Mouse (Mus musculus) G1E (cell line): ENCODE measurements around the gene Runx1. TPM values are rescaled to one million over a fixed set of nuclear protein-coding genes. Genes with fewer than 3 reads are reported as not detected.

ENCODE experiments used
- ATAC-seq: 2 replicates; pipeline ENCODE4 v1.8.0; 2016; ENCODE audit warnings: mild to moderate bottlenecking; ENCODE audit not compliant: insufficient number of reproducible peaks, poor library complexity, low FRiP score, severe bottlenecking; ENCODE audit errors: extremely low read depth
- DNase-seq: peaks from one replicate; pipeline ENCODE4 v3.0.0; 2012; ENCODE audit warnings: low spot score
- H3K27me3 ChIP-seq: 2 replicates; pipeline ENCODE4 v1.6.1; 2012; ENCODE audit warnings: mild to moderate bottlenecking, low read length, inconsistent platforms; ENCODE audit not compliant: insufficient read depth
- H3K36me3 ChIP-seq: replicated peaks from 2 replicates; pipeline ENCODE3; 2012; ENCODE audit warnings: mild to moderate bottlenecking, inconsistent platforms
- H3K4me1 ChIP-seq: 2 replicates; pipeline ENCODE4 v1.6.1; 2012; ENCODE audit warnings: low read depth, low read length, inconsistent platforms, mixed read lengths; ENCODE audit not compliant: insufficient read depth
- H3K4me3 ChIP-seq: 2 replicates; pipeline ENCODE4 v1.5.1; 2012; ENCODE audit warnings: low read depth, mild to moderate bottlenecking, inconsistent platforms, low read length, moderate library complexity, mixed read lengths
- H3K9me3 ChIP-seq: replicated peaks from 2 replicates; pipeline ENCODE4 v1.6.1; 2012; ENCODE audit warnings: inconsistent platforms
- CTCF ChIP-seq: IDR thresholded peaks from 2 replicates; pipeline ENCODE4 v1.5.1; 2012; ENCODE audit warnings: low read depth, low read length, inconsistent platforms, mixed read lengths
- GATA1 ChIP-seq: IDR thresholded peaks from 2 replicates; pipeline ENCODE4 v1.6.1; 2012; ENCODE audit warnings: borderline replicate concordance, low read length, inconsistent platforms, mixed read lengths
- GATA2 ChIP-seq: IDR thresholded peaks from 2 replicates; pipeline ENCODE4 v1.6.1; 2012; ENCODE audit warnings: low read depth, low read length, inconsistent platforms, borderline replicate concordance
- POLR2AphosphoS5 ChIP-seq: IDR thresholded peaks from 2 replicates; pipeline ENCODE4 v1.6.1; 2012; ENCODE audit warnings: low read depth, low read length, inconsistent platforms; ENCODE audit not compliant: insufficient replicate concordance
- TAL1 ChIP-seq: conservative IDR thresholded peaks from 2 replicates; pipeline ENCODE4 v1.6.1; 2012; ENCODE audit warnings: low read depth, low read length, inconsistent platforms, mixed read lengths
- polyA plus RNA-seq: library from polyadenylated mRNA; stranded (reverse); fragments of >175 nt; gene quantifications from 2 replicates; pipeline ENCODE4 v1.2.3, GENCODE M21; 2012
- total RNA-seq, 2 experiments: library from RNA; stranded (forward) in 1 of 2; stranded (reverse) in 1 of 2; fragments of 200-1000 nt in 1 of 2; fragments of >200 nt in 1 of 2; fragmentation: Nextera tagmentation in 1 of 2; gene quantifications; 2 replicates each; pipeline ENCODE4 v1.2.3; 2014 to 2017

The Runx1 gene
- total and polyA plus RNA-seq, 3 experiments: 36.1 to 213 (median 158) TPM

GRCm38 (mm10) chr16:92753139-92753538 lies 72.8 kb downstream of the Runx1 start:
- no peak for ATAC-seq
- Histone ChIP-seq H3K4me3 (no peak overlapping the region), H3K4me1 (peaks cover 72% of the 10 kb centered on the region), H3K27me3 (no peaks in the 10 kb centered on the region), H3K9me3 (no peaks in the 10 kb centered on the region), H3K36me3 (peaks cover 85% of the 10 kb centered on the region)
- TF ChIP-seq GATA1 (no peak), POLR2AphosphoS5 (no peak), GATA2 (no peak)
- no peak for DNase-seq

DNA sequence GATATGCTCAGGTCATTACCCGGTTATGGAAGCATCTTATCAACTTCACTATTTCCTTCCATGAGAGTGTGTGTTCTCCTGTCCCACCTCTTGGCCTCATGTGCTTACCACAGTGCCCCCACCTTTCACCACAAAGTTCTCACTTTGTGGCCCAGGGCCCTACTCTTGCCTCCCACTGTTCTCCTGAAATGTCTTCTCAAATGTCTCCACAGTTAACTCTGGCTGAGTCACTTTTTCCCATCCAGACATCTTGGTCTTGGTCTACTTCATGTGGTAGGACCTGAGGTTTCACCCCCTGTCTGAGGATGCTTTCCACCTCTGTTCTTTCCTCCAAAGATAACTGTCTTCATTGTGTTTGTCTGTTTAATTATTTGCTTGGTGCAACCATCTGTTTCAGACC lies 77.7 kb downstream of the Runx1 start:
- Histone ChIP-seq H3K9me3 (no peaks in the 10 kb centered on the region), H3K4me1 (peaks cover 63% of the 10 kb centered on the region), H3K36me3 (peaks cover 85% of the 10 kb centered on the region), H3K27me3 (no peaks in the 10 kb centered on the region), H3K4me3 (no peak overlapping the region)
- DNase-seq: no peak
- no peak for ATAC-seq
- no peak for TF ChIP-seq TAL1
- TF ChIP-seq GATA1: no peak
- no peak for TF ChIP-seq POLR2AphosphoS5
- no peak for TF ChIP-seq GATA2
- TF ChIP-seq CTCF: no peak

- TF ChIP-seq POLR2AphosphoS5 (no peak), GATA1 (no peak), TAL1 (no peak), CTCF (no peak), GATA2 (no peak)
- H3K27me3 ChIP-seq: no peaks in the 10 kb centered on the region
- no peak for DNase-seq
- H3K4me1 ChIP-seq: peaks cover 56% of the 10 kb centered on the region
- ATAC-seq: no peak
- peaks cover 83% of the 10 kb centered on the region for H3K36me3 ChIP-seq
- H3K9me3 ChIP-seq: no peaks in the 10 kb centered on the region
- H3K4me3 ChIP-seq: no peak overlapping the region
These were observed 78.9 kb downstream of the Runx1 start for GRCm38 (mm10) chr16:92747062-92747461.

DNA sequence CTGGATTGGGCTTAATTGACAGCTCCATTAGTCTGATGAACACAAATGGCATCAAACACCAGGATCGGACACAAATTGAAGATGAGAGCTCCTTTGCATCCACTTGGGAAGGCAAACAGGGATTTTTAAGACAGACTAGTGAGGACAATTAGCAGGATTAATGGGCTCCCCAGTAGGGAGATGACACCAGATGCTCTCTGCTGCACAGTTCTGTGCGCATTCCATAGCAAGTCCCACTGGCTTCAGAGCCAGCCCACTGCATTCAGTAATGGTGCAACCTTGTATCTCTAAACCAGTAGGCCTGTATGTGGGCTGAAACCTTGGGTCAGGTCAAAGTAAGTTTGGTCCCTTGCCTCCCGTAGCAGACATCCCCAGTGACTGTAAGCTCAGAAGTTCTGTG lies 80.7 kb downstream of the Runx1 start:
- Histone ChIP-seq H3K4me1 (peaks cover 62% of the 10 kb centered on the region), H3K9me3 (no peaks in the 10 kb centered on the region), H3K36me3 (peaks cover 84% of the 10 kb centered on the region), H3K4me3 (no peak overlapping the region), H3K27me3 (no peaks in the 10 kb centered on the region)
- ATAC-seq (no peak), DNase-seq (no peak)
- no peak for TF ChIP-seq POLR2AphosphoS5
- TF ChIP-seq TAL1: no peak
- no peak for TF ChIP-seq CTCF

DNA sequence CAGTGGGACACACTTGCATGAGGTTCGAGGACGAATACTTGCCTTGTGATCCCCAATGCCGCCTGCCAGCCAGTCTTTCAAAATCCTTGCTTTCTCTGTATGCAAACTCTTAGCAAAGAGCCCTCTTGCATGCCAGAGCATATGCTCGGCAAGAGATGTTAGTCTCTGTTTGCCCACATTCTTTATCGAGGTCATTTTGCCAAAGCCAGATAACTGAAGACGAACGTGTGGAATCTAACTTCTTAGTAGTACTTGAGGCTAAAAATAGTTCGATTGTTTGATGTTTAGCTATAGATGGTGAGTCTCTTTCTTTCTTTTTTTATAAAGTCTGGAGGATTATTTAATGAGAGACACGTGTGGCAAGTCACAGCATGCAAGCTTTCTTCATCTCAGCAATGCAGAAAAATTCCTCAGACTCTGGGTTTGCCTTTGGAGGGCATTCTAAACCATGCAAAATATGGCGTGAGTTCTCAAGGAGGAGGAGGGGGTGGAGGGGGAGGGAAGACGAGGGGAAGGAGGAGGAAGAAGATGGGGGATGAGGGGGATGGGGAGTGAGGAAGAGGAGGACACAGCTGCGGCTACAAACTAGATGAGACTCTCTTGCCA lies 81.7 kb downstream of the Runx1 start:
- no peak for TF ChIP-seq POLR2AphosphoS5
- no peak for TF ChIP-seq TAL1
- H3K4me1 ChIP-seq: peaks cover 55% of the 10 kb centered on the region

DNA sequence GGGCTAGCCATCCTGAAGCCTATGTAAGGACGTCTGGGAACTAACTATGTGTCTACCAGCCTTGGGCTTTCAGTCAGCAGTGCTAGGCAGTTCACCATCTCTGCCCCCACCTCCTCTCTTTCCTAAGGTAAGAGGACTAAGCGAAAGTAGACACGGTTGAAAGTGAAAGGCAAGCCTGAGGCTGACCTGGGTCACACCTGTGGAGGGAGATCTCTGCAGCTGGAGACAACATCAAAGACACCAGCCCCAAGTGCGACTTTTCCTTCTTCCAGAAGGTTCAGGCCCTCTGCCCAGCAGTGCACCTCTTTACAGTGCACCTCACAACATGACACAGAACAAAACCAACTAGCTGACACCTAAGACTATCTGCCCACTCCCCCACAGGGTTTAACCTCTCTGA lies 82.2 kb downstream of the Runx1 start:
- no peaks in the 10 kb centered on the region for H3K9me3 ChIP-seq
- no peaks in the 10 kb centered on the region for H3K27me3 ChIP-seq
- peaks cover 54% of the 10 kb centered on the region for H3K4me1 ChIP-seq
- TF ChIP-seq GATA2 (no peak), GATA1 (no peak), TAL1 (no peak), POLR2AphosphoS5 (no peak), CTCF (no peak)
- no peak overlapping the region for H3K4me3 ChIP-seq
- no peak for DNase-seq
- ATAC-seq: no peak
- H3K36me3 ChIP-seq: peaks cover 82% of the 10 kb centered on the region

More for the DNA sequence above, 81.7 kb downstream of the Runx1 start:
- Histone ChIP-seq H3K27me3 (no peaks in the 10 kb centered on the region), H3K9me3 (no peaks in the 10 kb centered on the region), H3K4me3 (no peak overlapping the region), H3K36me3 (peaks cover 82% of the 10 kb centered on the region)
- DNase-seq (no peak), ATAC-seq (no peak)

DNA sequence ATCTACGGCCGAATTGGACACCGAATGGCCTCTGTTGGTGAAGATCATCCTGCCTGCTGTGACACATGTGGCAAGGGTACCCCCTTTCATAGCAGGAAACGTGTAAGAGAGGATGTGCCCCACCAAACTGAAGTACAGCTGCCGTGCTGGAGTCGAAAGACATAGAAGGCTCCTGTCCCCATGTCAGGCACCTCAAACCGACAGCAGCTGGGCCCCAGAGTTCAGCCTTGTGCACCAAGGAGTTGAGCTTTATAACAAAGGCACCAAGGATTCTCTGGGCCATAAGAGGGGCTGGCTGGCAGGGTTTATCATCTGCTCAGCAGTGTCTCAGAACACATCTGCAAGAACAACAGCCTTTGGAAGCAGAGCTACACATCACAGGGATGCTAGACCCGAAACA lies 84.6 kb downstream of the Runx1 start:
- H3K4me3 ChIP-seq: no peak overlapping the region
- ATAC-seq: no peak
- H3K36me3 ChIP-seq: peaks cover 77% of the 10 kb centered on the region
- H3K4me1 ChIP-seq: peaks cover 50% of the 10 kb centered on the region
- H3K9me3 ChIP-seq: no peaks in the 10 kb centered on the region
- TF ChIP-seq POLR2AphosphoS5 (no peak), TAL1 (no peak), GATA2 (no peak), GATA1 (no peak), CTCF (no peak)
- H3K27me3 ChIP-seq: no peaks in the 10 kb centered on the region
- no peak for DNase-seq
